Mouse (Mus musculus) embryonic facial prominence, embryonic 11.5 days (tissue): ENCODE data around the gene Hjurp. TPM values are rescaled to one million over a fixed set of nuclear protein-coding genes. Genes with fewer than 3 reads are reported as not detected.

Experiments used
- ATAC-seq: fragments of 200-750 bp; cut with Nextera tagmentation; replicated peaks from 2 replicates; pipeline ENCODE4 v1.8.0; 2017; ENCODE audit warnings: low read depth; ENCODE audit not compliant: insufficient number of reproducible peaks, low FRiP score, low TSS enrichment
- DNase-seq: peaks from one replicate; pipeline ENCODE4 v3.0.0-alpha.2; 2015; ENCODE audit warnings: low spot score
- H3K27ac ChIP-seq: fragments of 300-500 bp; sonication (generic); replicated peaks from 2 replicates; pipeline ENCODE4 v1.5.1; 2014; ENCODE audit warnings: mild to moderate bottlenecking, low read depth, low read length, control low read depth
- H3K27me3 ChIP-seq: fragments of 300-500 bp; sonication (generic); 2 replicates; pipeline ENCODE4 v1.6.1; 2014; ENCODE audit warnings: mild to moderate bottlenecking, low read length, moderate library complexity, mixed read lengths; ENCODE audit not compliant: control insufficient read depth, insufficient read depth
- H3K36me3 ChIP-seq: fragments of 300-500 bp; sonication (generic); replicated peaks from 2 replicates; pipeline ENCODE4 v1.6.1; 2014; ENCODE audit warnings: low read depth, mild to moderate bottlenecking, low read length, moderate library complexity, mixed read lengths; ENCODE audit not compliant: control insufficient read depth, insufficient read depth
- H3K4me1 ChIP-seq: fragments of 300-500 bp; sonication (generic); 2 replicates; pipeline ENCODE4 v1.6.1; 2014; ENCODE audit warnings: low read length, mixed read lengths; ENCODE audit not compliant: control insufficient read depth, insufficient read depth
- H3K4me2 ChIP-seq: fragments of 300-500 bp; sonication (generic); 2 replicates; pipeline ENCODE4 v1.6.1; 2014; ENCODE audit warnings: low read depth, mild to moderate bottlenecking, control low read depth, low read length, moderate library complexity
- H3K4me3 ChIP-seq: fragments of 300-500 bp; sonication (generic); 2 replicates; pipeline ENCODE4 v1.5.1; 2014; ENCODE audit warnings: low read depth, low read length, control low read depth
- H3K9ac ChIP-seq: fragments of 300-500 bp; sonication (generic); replicated peaks from 2 replicates; pipeline ENCODE4 v1.6.1; 2014; ENCODE audit warnings: mild to moderate bottlenecking, control low read depth, low read length
- H3K9me3 ChIP-seq: fragments of 300-500 bp; sonication (generic); replicated peaks from 2 replicates; pipeline ENCODE4 v1.6.1; 2016; ENCODE audit warnings: mild to moderate bottlenecking, low read length, inconsistent platforms, mixed read lengths; ENCODE audit not compliant: control insufficient read depth
- WGBS: fragments of 180-500 bp; shearing (Covaris S2); extraction: QIAGEN DNeasy Blood & Tissue Kit; methylation state at CpG from one replicate; pipeline ENCODE4 v1.1.7; 2014; 5-methylcytosine and 5-hydroxymethylcytosine counted together
- polyA plus RNA-seq: library from polyadenylated mRNA; unstranded; fragments of >200 nt; fragmentation: Nextera tagmentation; extraction: Ambion mirVana; gene quantifications from 2 replicates; pipeline ENCODE4 v1.2.1, GENCODE M21; 2014

Gene Hjurp
- polyA plus RNA-seq, 1 experiment from 2014 or later: 139 TPM

GRCm38 (mm10) chr1:88217144-88217543, 60.3 kb downstream of the Hjurp start:
- no peaks in the 10 kb centered on the region for H3K27me3 ChIP-seq
- 62% methylated on average over 2 of the region's 2 CpGs for WGBS
- no peaks in the 10 kb centered on the region for H3K4me1 ChIP-seq
- ATAC-seq (no peak), DNase-seq (peak; percentile 0)
- no peak overlapping the region for H3K9ac ChIP-seq
- H3K36me3 ChIP-seq: no peaks in the 10 kb centered on the region
- H3K4me2 ChIP-seq: no peak overlapping the region
- H3K9me3 ChIP-seq: peaks cover 43% of the 10 kb centered on the region
- H3K4me3 ChIP-seq: no peak overlapping the region
- no peak overlapping the region for H3K27ac ChIP-seq

GRCm38 (mm10) chr1:88216551-88216950, 60.9 kb downstream of the Hjurp start:
- DNase-seq (peak; percentile 0), ATAC-seq (no peak)
- Histone ChIP-seq H3K9ac (no peak overlapping the region), H3K4me3 (no peak overlapping the region), H3K27me3 (no peaks in the 10 kb centered on the region), H3K36me3 (no peaks in the 10 kb centered on the region), H3K27ac (no peak overlapping the region), H3K4me2 (no peak overlapping the region), H3K4me1 (no peaks in the 10 kb centered on the region), H3K9me3 (peaks cover 49% of the 10 kb centered on the region)
- WGBS: 55% methylated on average over 2 of the region's 2 CpGs

- no peak overlapping the region for H3K27ac ChIP-seq
- 0 out of 2 replicates have a peak, but pooled peaks have one; percentile 5 for ATAC-seq
- no peak overlapping the region for H3K9ac ChIP-seq
- peaks cover 52% of the 10 kb centered on the region for H3K9me3 ChIP-seq
- H3K36me3 ChIP-seq: no peaks in the 10 kb centered on the region
- H3K4me3 ChIP-seq: no peak overlapping the region
- no peak overlapping the region for H3K4me2 ChIP-seq
- peak; percentile 6 for DNase-seq
- no peaks in the 10 kb centered on the region for H3K4me1 ChIP-seq
- H3K27me3 ChIP-seq: no peaks in the 10 kb centered on the region
- 73% methylated on average over 10 of the region's 10 CpGs for WGBS
These were observed 61.7 kb downstream of the Hjurp start for GRCm38 (mm10) chr1:88215466-88216380.

- H3K4me2 ChIP-seq: no peak overlapping the region
- H3K4me1 ChIP-seq: no peaks in the 10 kb centered on the region
- H3K9ac ChIP-seq: no peak overlapping the region
- no peak overlapping the region for H3K4me3 ChIP-seq
- no peak overlapping the region for H3K27ac ChIP-seq
- no peaks in the 10 kb centered on the region for H3K27me3 ChIP-seq
- ATAC-seq: no peak
- no peaks in the 10 kb centered on the region for H3K36me3 ChIP-seq
- WGBS: 76% methylated on average over 2 of the region's 2 CpGs
- peaks cover 52% of the 10 kb centered on the region for H3K9me3 ChIP-seq
- DNase-seq: no peak
These were observed 62.9 kb downstream of the Hjurp start for GRCm38 (mm10) chr1:88214462-88214952.

GRCm38 (mm10) chr1:88213766-88214461, 63.5 kb downstream of the Hjurp start:
- Histone ChIP-seq H3K9ac (no peak overlapping the region), H3K27me3 (no peaks in the 10 kb centered on the region), H3K4me3 (no peak overlapping the region), H3K9me3 (peaks cover 52% of the 10 kb centered on the region), H3K4me2 (no peak overlapping the region), H3K27ac (no peak overlapping the region), H3K4me1 (no peaks in the 10 kb centered on the region), H3K36me3 (no peaks in the 10 kb centered on the region)
- DNase-seq: peak; percentile 11
- WGBS: 79% methylated on average over 2 of the region's 2 CpGs
- ATAC-seq: peak; percentile 16

GRCm38 (mm10) chr1:88213061-88213460, 64.4 kb downstream of the Hjurp start:
- Histone ChIP-seq H3K27me3 (no peaks in the 10 kb centered on the region), H3K4me3 (no peak overlapping the region), H3K4me2 (no peak overlapping the region), H3K4me1 (no peaks in the 10 kb centered on the region), H3K27ac (no peak overlapping the region), H3K9me3 (peaks cover 52% of the 10 kb centered on the region), H3K9ac (no peak overlapping the region), H3K36me3 (no peaks in the 10 kb centered on the region)
- no peak for ATAC-seq
- DNase-seq: no peak
- 84% methylated on average over 1 of the region's 1 CpGs for WGBS
